In genomic region chr3:141752172-141752571, GRCm38 (mm10) we compare ENCODE assay signal across 12 mouse cellular contexts.
"Had no signal": no experiment of that assay in that cellular context is flagged by ENCODE, and none has a peak within 500 bp of the region (broad histone marks: within the 10 kb centered on the region; RNA-seq: fewer than 3 reads in every experiment).

No protein-coding gene starts in this region.

- H3K4me2 ChIP-seq: kidney, embryonic 15.5 days; liver, embryonic 11.5 days; liver, embryonic 15.5 days had no signal

- H3K4me3 ChIP-seq: kidney, embryonic 15.5 days; limb, embryonic 10.5 days; liver, embryonic 15.5 days had no signal

- H3K27me3 ChIP-seq: kidney, embryonic 15.5 days; liver, embryonic 15.5 days had no signal

- DNase-seq: kidney, adult 18-20 months; kidney, postnatal 14 days; lung, adult 2 months; lung, postnatal 36 days; right cerebral cortex, postnatal 14 days; thymus, adult 18-20 months; thymus, postnatal 14 days had no signal

- H3K27ac ChIP-seq: kidney, embryonic 15.5 days; limb, embryonic 10.5 days; liver, embryonic 15.5 days had no signal

- H3K9me3 ChIP-seq: kidney, embryonic 15.5 days; limb, embryonic 10.5 days; liver, embryonic 15.5 days had no signal

- ATAC-seq: lung, postnatal 0 days had no signal

- H3K36me3 ChIP-seq: kidney, embryonic 15.5 days; limb, embryonic 10.5 days; liver, embryonic 15.5 days had no signal

- H3K4me1 ChIP-seq: kidney, embryonic 15.5 days; limb, embryonic 10.5 days; liver, embryonic 15.5 days had no signal

- H3K9ac ChIP-seq: kidney, embryonic 15.5 days; liver, embryonic 15.5 days had no signal
